Mouse (Mus musculus): ENCODE results near the gene Sp140.
"Not testable (repeated sequence)": the region's sequence is repeated elsewhere in the genome, so short reads cannot be mapped to it uniquely, and the experiment has no call there.

DNA sequence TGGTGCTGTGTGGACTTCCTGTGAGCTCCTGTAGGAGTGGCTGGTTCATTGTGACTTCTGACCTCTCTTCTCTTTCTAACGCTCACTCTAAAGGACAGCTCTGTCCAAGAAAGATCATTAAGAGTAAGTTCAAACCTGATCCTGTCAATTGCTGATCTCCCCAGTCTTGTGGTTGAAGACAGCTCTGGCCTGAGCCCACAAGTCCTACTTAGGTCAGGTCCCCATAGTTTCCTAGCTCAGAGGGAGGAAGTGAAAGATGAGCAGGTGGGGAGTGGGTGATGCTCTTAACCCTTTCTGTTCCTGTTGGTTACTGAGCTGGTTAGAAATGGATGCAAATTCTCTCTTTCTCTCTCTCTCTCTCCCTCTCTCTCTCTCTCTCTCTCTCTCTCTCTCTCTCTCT is 4.2 kb downstream of the Sp140 start:
- not testable (repeated sequence) for TF ChIP-seq CTCF (IDR thresholded peaks at IDR 0.05; ENCODE audit: control insufficient read depth, insufficient read depth, low read length); POLR2A (IDR thresholded peaks at IDR 0.05; ENCODE audit: borderline replicate concordance, control insufficient read depth, low read depth, low read length)
